Mouse (Mus musculus) megakaryocyte, embryonic 14.5 days (primary cell): ENCODE data around the gene Slc26a10. TPM values are rescaled to one million over a fixed set of nuclear protein-coding genes. Genes with fewer than 3 reads are reported as not detected.

Experiments used
- H3K27me3 ChIP-seq: replicated peaks from 2 replicates; pipeline ENCODE3; 2012; ENCODE audit warnings: inconsistent platforms
- H3K36me3 ChIP-seq: replicated peaks from 2 replicates; pipeline ENCODE3; 2012; ENCODE audit warnings: low read length, inconsistent platforms, mixed read lengths
- H3K4me1 ChIP-seq: 2 replicates; pipeline ENCODE4 v1.6.1; 2012; ENCODE audit warnings: inconsistent platforms
- H3K4me3 ChIP-seq: replicated peaks from 2 replicates; pipeline ENCODE3; 2012; ENCODE audit warnings: moderate library complexity, mild to moderate bottlenecking, inconsistent platforms
- H3K9me3 ChIP-seq: 2 replicates; pipeline ENCODE4 v1.6.1; 2012; ENCODE audit warnings: inconsistent platforms
- FLI1 ChIP-seq: IDR thresholded peaks from 2 replicates; pipeline ENCODE4 v1.6.1; 2012; ENCODE audit warnings: low read length, inconsistent platforms, mixed read lengths
- GATA1 ChIP-seq: IDR thresholded peaks from 3 replicates; pipeline ENCODE4 v1.6.1; 2012; ENCODE audit warnings: mixed read lengths, low read length, inconsistent platforms, borderline replicate concordance
- polyA plus RNA-seq: library from polyadenylated mRNA; stranded (reverse); fragments of >175 nt; gene quantifications from 2 replicates; pipeline ENCODE4 v1.2.3, GENCODE M21; 2012; ENCODE audit warnings: low replicate concordance; ENCODE audit not compliant: insufficient read depth

Gene Slc26a10
- polyA plus RNA-seq, 1 experiment: 0.23 TPM

DNA sequence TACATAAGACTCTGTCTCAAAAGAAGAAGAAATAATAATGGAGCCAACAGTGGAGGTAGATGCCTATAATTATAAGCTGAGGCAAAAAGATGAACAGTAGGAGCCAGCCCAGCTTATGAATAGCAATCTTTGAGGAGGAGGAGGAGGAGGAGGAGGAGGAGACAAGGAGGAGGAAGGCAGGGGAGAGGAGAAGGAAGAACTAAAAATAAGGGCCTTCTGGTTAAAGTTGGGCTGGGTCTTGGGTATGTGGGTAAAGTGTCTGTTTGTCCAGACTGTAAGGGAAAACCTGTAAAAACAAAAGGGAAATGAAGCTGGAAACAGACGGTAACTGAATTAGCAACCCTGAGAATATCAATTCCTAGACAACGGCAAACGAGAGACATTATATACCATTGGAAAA is 58.4 kb downstream of the Slc26a10 start:
- Histone ChIP-seq H3K4me1 (peaks cover 76% of the 10 kb centered on the region), H3K9me3 (no peaks in the 10 kb centered on the region), H3K36me3 (peaks cover 29% of the 10 kb centered on the region), H3K27me3 (no peaks in the 10 kb centered on the region), H3K4me3 (no peak overlapping the region)
- TF ChIP-seq FLI1 (no peak), GATA1 (no peak)

Other genes with a start within 250 kb of the Slc26a10 start
- gene Ctdsp2, start 201.9 kb downstream of the Slc26a10 start, polyA plus RNA-seq: 27.8 and 40.9 TPM in 2 replicates
- 0.70 TPM in 1 of 2 replicates, not detected in the other for gene Avil, start 179.9 kb downstream of the Slc26a10 start, polyA plus RNA-seq
- 19.8 and 35.4 TPM in 2 replicates for gene Tsfm, start 149.8 kb downstream of the Slc26a10 start, polyA plus RNA-seq
- gene Mettl1, start 139.2 kb downstream of the Slc26a10 start, polyA plus RNA-seq: 1.9 and 12.1 TPM in 2 replicates
- gene Eef1akmt3, start 139.1 kb downstream of the Slc26a10 start, polyA plus RNA-seq: 0.08 TPM in 1 of 2 replicates, not detected in the other
- 0.15 TPM in 1 of 2 replicates, not detected in the other for gene Cyp27b1, start 132.4 kb downstream of the Slc26a10 start, polyA plus RNA-seq
- 1.3 and 3.3 TPM in 2 replicates for gene March9, start 120.5 kb downstream of the Slc26a10 start, polyA plus RNA-seq
- 288 and 833 TPM in 2 replicates for gene Cdk4, start 117.1 kb downstream of the Slc26a10 start, polyA plus RNA-seq
- gene Tspan31, start 110.4 kb downstream of the Slc26a10 start, polyA plus RNA-seq: 4.8 and 51.5 TPM in 2 replicates
- gene Agap2, start 105.4 kb downstream of the Slc26a10 start, polyA plus RNA-seq: 26.5 and 79.5 TPM in 2 replicates
- 140 and 267 TPM in 2 replicates for gene Os9, start 59.5 kb downstream of the Slc26a10 start, polyA plus RNA-seq
- 71.2 and 76.1 TPM in 2 replicates for gene B4galnt1, start 15.4 kb downstream of the Slc26a10 start, polyA plus RNA-seq
- not detected in 2 replicates for gene Arhgef25, start 9.4 kb upstream of the Slc26a10 start, polyA plus RNA-seq
- 51.0 and 171 TPM in 2 replicates for gene Dtx3, start 15.1 kb upstream of the Slc26a10 start, polyA plus RNA-seq
- gene Pip4k2c, start 30.9 kb upstream of the Slc26a10 start, polyA plus RNA-seq: 10.4 and 19.6 TPM in 2 replicates
- gene Kif5a, start 82.7 kb upstream of the Slc26a10 start, polyA plus RNA-seq: 6.6 and 11.4 TPM in 2 replicates
- 176 and 219 TPM in 2 replicates for gene Dctn2, start 85.7 kb upstream of the Slc26a10 start, polyA plus RNA-seq
- gene Mbd6, start 108.4 kb upstream of the Slc26a10 start, polyA plus RNA-seq: 245 and 640 TPM in 2 replicates
- gene Mars, start 131.1 kb upstream of the Slc26a10 start, polyA plus RNA-seq: 26.0 and 101 TPM in 2 replicates
- gene Arhgap9, start 141.3 kb upstream of the Slc26a10 start, polyA plus RNA-seq: 6.1 and 10.4 TPM in 2 replicates
- 0.02 TPM in 1 of 2 replicates, not detected in the other for gene Gli1, start 161.3 kb upstream of the Slc26a10 start, polyA plus RNA-seq
- gene Inhbe, start 173.8 kb upstream of the Slc26a10 start, polyA plus RNA-seq: not detected in 2 replicates
- gene Inhbc, start 189.8 kb upstream of the Slc26a10 start, polyA plus RNA-seq: not detected in 2 replicates
- 139 and 346 TPM in 2 replicates for gene R3hdm2, start 199.7 kb upstream of the Slc26a10 start, polyA plus RNA-seq